Mouse (Mus musculus) hindbrain, postnatal 0 days (tissue): Measurements from ENCODE around the gene Rgl2. TPM values are rescaled to one million over a fixed set of nuclear protein-coding genes. Genes with fewer than 3 reads are reported as not detected.
"Not testable (repeated sequence)": the region's sequence is repeated elsewhere in the genome, so short reads cannot be mapped to it uniquely, and the experiment has no call there.

ENCODE experiments used
- ATAC-seq: fragments of 200-750 bp; cut with Nextera tagmentation; 2 replicates; pipeline ENCODE4 v1.8.0; 2017; ENCODE audit warnings: mild to moderate bottlenecking, moderate TSS enrichment, moderate library complexity
- DNase-seq: peaks from one replicate; pipeline ENCODE4 v3.0.0-alpha.2; 2015; ENCODE audit warnings: low spot score
- H3K27ac ChIP-seq: fragments of 300-500 bp; sonication (generic); 2 replicates; pipeline ENCODE4 v1.5.1; 2014; ENCODE audit warnings: mild to moderate bottlenecking
- H3K27me3 ChIP-seq: fragments of 300-500 bp; sonication (generic); 2 replicates; pipeline ENCODE4 v1.6.1; 2014; ENCODE audit warnings: low read length, mixed read lengths; ENCODE audit not compliant: insufficient read depth
- H3K36me3 ChIP-seq: fragments of 300-500 bp; sonication (generic); 2 replicates; pipeline ENCODE4 v1.6.1; 2014; ENCODE audit warnings: low read length, mixed read lengths; ENCODE audit not compliant: insufficient read depth
- H3K4me1 ChIP-seq: fragments of 300-500 bp; sonication (generic); 2 replicates; pipeline ENCODE4 v1.6.1; 2014; ENCODE audit warnings: antibody characterized with exemption, low read length, mixed read lengths; ENCODE audit not compliant: insufficient read depth
- H3K4me2 ChIP-seq: fragments of 300-500 bp; sonication (generic); 2 replicates; pipeline ENCODE4 v1.6.1; 2014; ENCODE audit warnings: low read depth, mild to moderate bottlenecking, low read length, moderate library complexity, mixed read lengths
- H3K4me3 ChIP-seq: fragments of 300-500 bp; sonication (generic); 2 replicates; pipeline ENCODE4 v1.5.1; 2014; ENCODE audit warnings: low read length
- H3K9ac ChIP-seq: fragments of 300-500 bp; sonication (generic); replicated peaks from 2 replicates; pipeline ENCODE4 v1.6.1; 2014; ENCODE audit warnings: mild to moderate bottlenecking, low read length, moderate library complexity, mixed read lengths
- H3K9me3 ChIP-seq: fragments of 300-500 bp; sonication (generic); 2 replicates; pipeline ENCODE4 v1.6.1; 2016; ENCODE audit warnings: low read length, mixed read lengths
- CTCF ChIP-seq: IDR thresholded peaks from 2 replicates; pipeline ENCODE4 v1.5.1; 2016; ENCODE audit warnings: antibody characterized with exemption, control low read depth, low read depth
- WGBS: fragments of 180-500 bp; shearing (Covaris S2); extraction: QIAGEN DNeasy Blood & Tissue Kit; methylation state at CpG from one replicate; pipeline ENCODE4 v1.1.7; 2014; 5-methylcytosine and 5-hydroxymethylcytosine counted together
- polyA plus RNA-seq: library from polyadenylated mRNA; unstranded; fragments of >200 nt; fragmentation: Nextera tagmentation; extraction: Ambion mirVana; gene quantifications from 2 replicates; pipeline ENCODE4 v1.2.1, GENCODE M21; 2015
- total RNA-seq: library from RNA; depleted of rRNA; stranded (reverse); fragments of >200 nt; gene quantifications from 2 replicates; pipeline ENCODE4 v1.2.3, GENCODE M21; 2014

The Rgl2 gene
- total and polyA plus RNA-seq, 2 experiments from 2014 or later, result 36.1 to 116 TPM

GRCm38 (mm10) chr17:33948090-33948904, 19.0 kb downstream of the Rgl2 start:
- ATAC-seq, result no peak
- Histone ChIP-seq H3K4me1 (peaks cover 9% of the 10 kb centered on the region; the same call in 1 of the 2 replicates), H3K27ac (no peak overlapping the region), H3K9me3 (no peaks in the 10 kb centered on the region), H3K27me3 (no peaks in the 10 kb centered on the region), H3K9ac (no peak overlapping the region), H3K4me3 (no peak overlapping the region), H3K4me2 (no peak overlapping the region), H3K36me3 (peaks cover 21% of the 10 kb centered on the region)
- no peak for TF ChIP-seq CTCF
- 86% methylated on average over 22 of the region's 22 CpGs for WGBS
- no peak for DNase-seq

- Histone ChIP-seq H3K27ac (no peak overlapping the region), H3K27me3 (no peaks in the 10 kb centered on the region), H3K36me3 (peaks cover 20% of the 10 kb centered on the region), H3K9me3 (no peaks in the 10 kb centered on the region), H3K9ac (no peak overlapping the region), H3K4me1 (peaks cover 10% of the 10 kb centered on the region; the same call in 1 of the 2 replicates), H3K4me2 (no peak overlapping the region), H3K4me3 (no peak overlapping the region)
- DNase-seq (no peak), ATAC-seq (no peak)
- WGBS, result 87% methylated on average over 19 of the region's 19 CpGs
- TF ChIP-seq CTCF, result no peak
Observed at GRCm38 (mm10) chr17:33948905-33949537, 19.7 kb downstream of the Rgl2 start.

GRCm38 (mm10) chr17:33950131-33950625, 20.8 kb downstream of the Rgl2 start:
- Histone ChIP-seq H3K27ac (peak overlapping the region; percentile 91), H3K9ac (peak overlapping the region; percentile 77), H3K4me2 (peak overlapping the region; percentile 89), H3K9me3 (no peaks in the 10 kb centered on the region), H3K27me3 (no peaks in the 10 kb centered on the region), H3K4me1 (peaks cover 15% of the 10 kb centered on the region; the same call in 1 of the 2 replicates), H3K36me3 (peaks cover 11% of the 10 kb centered on the region), H3K4me3 (peak overlapping the region; percentile 50)
- no peak for ATAC-seq
- WGBS, result 74% methylated on average over 10 of the region's 10 CpGs
- no peak for DNase-seq
- no peak for TF ChIP-seq CTCF

GRCm38 (mm10) chr17:33951021-33951946, 21.9 kb downstream of the Rgl2 start, which contains the start of gene B3galt4:
Gene B3galt4 (minus strand): TSS chr17:33951488.
- Histone ChIP-seq H3K4me3 (peak within 1 kb of the TSS; percentile 50), H3K9me3 (no peaks in the 10 kb centered on the region), H3K27ac (peak within 1 kb of the TSS; percentile 91), H3K4me1 (peaks cover 15% of the 10 kb centered on the region; the same call in 1 of the 2 replicates), H3K36me3 (peaks cover 11% of the 10 kb centered on the region), H3K27me3 (no peaks in the 10 kb centered on the region), H3K4me2 (peak within 1 kb of the TSS; percentile 89), H3K9ac (peak within 1 kb of the TSS; percentile 77)
- 1% methylated on average over 38 of the region's 45 CpGs for WGBS
- ATAC-seq, result peak; percentile 85
- peak; percentile 92 for DNase-seq
- peak; percentile 36 for TF ChIP-seq CTCF

GRCm38 (mm10) chr17:33952015-33952414, 22.7 kb downstream of the Rgl2 start:
- DNase-seq, H3K27ac ChIP-seq, H3K9ac ChIP-seq, H3K27me3 ChIP-seq, H3K4me3 ChIP-seq, H3K9me3 ChIP-seq, ATAC-seq: not testable (repeated sequence)
- peaks cover 11% of the 10 kb centered on the region for H3K36me3 ChIP-seq
- H3K4me1 ChIP-seq, result peaks cover 20% of the 10 kb centered on the region
- WGBS, result 77% methylated on average over 13 of the region's 13 CpGs
- H3K4me2 ChIP-seq, result peak overlapping the region; percentile 89

GRCm38 (mm10) chr17:33952879-33953278, 23.5 kb downstream of the Rgl2 start:
- Histone ChIP-seq H3K4me1 (peaks cover 20% of the 10 kb centered on the region), H3K4me3 (no peak overlapping the region), H3K36me3 (peaks cover 11% of the 10 kb centered on the region), H3K27me3 (no peaks in the 10 kb centered on the region), H3K27ac (no peak overlapping the region), H3K9me3 (no peaks in the 10 kb centered on the region), H3K4me2 (no peak overlapping the region), H3K9ac (no peak overlapping the region)
- 84% methylated on average over 4 of the region's 4 CpGs for WGBS
- ATAC-seq (no peak), DNase-seq (no peak)
- no peak for TF ChIP-seq CTCF
